Mouse (Mus musculus) ES-E14 (cell line): ENCODE results near the gene Cep290.

Experiments used
- CHD2 ChIP-seq: IDR thresholded peaks from 2 replicates; pipeline ENCODE4 v1.6.1; 2014; ENCODE audit warnings: mild to moderate bottlenecking, low read depth, low read length, inconsistent platforms
- HCFC1 ChIP-seq: IDR thresholded peaks from 2 replicates; pipeline ENCODE4 v1.6.1; 2012; ENCODE audit warnings: low read length, inconsistent platforms, borderline replicate concordance; ENCODE audit not compliant: insufficient read depth
- MAFK ChIP-seq: IDR thresholded peaks from 2 replicates; pipeline ENCODE4 v1.6.1; 2014; ENCODE audit warnings: mild to moderate bottlenecking, low read depth, low read length, inconsistent platforms; ENCODE audit not compliant: insufficient read depth
- ZC3H11A ChIP-seq: IDR thresholded peaks from 2 replicates; pipeline ENCODE4 v1.6.1; 2012; ENCODE audit warnings: low read depth, mild to moderate bottlenecking, inconsistent platforms, low read length, borderline replicate concordance
- ZNF384 ChIP-seq: IDR thresholded peaks from 2 replicates; pipeline ENCODE4 v1.6.1; 2012; ENCODE audit warnings: low read depth, low read length, inconsistent platforms

- TF ChIP-seq MAFK (no peak), ZNF384 (no peak), HCFC1 (no peak), CHD2 (no peak), ZC3H11A (no peak)
Observed at GRCm38 (mm10) chr10:100574505-100575149, 87.3 kb downstream of the Cep290 start.
